Mouse (Mus musculus): ENCODE results near the gene Scn4b.

GRCm38 (mm10) chr9:45188570-45189563 lies 50.7 kb downstream of the Scn4b start:
- TF ChIP-seq GATA1 (IDR thresholded peaks at IDR 0.05; ENCODE audit: borderline replicate concordance, low read length) (no peak), FLI1 (IDR thresholded peaks at IDR 0.05; ENCODE audit: low read length) (no peak)

All from megakaryocyte, embryonic 14.5 days (primary cell).